Mouse (Mus musculus) adipose tissue, adult 10 weeks (tissue): Measurements from ENCODE around the gene Olfr791. TPM values are rescaled to one million over a fixed set of nuclear protein-coding genes. Genes with fewer than 3 reads are reported as not detected.

Experiments
- polyA plus RNA-seq: library from polyadenylated mRNA; stranded (reverse); fragments of 350-450 nt; fragmentation: Illumina TruSeq; extraction: RNeasy Lipid Tissue Mini Kit (QIAGEN cat#74804); gene quantifications from one replicate; pipeline ENCODE4 v1.2.3, GENCODE M21; 2014; ENCODE audit warnings: low read depth, low replicate concordance

The Olfr791 gene
- polyA plus RNA-seq, result not detected

GRCm38 (mm10) chr10:129521492-129521891, at the start of gene Olfr791:
Gene Olfr791, plus strand, starts transcription at chr10:129521792.

DNA sequence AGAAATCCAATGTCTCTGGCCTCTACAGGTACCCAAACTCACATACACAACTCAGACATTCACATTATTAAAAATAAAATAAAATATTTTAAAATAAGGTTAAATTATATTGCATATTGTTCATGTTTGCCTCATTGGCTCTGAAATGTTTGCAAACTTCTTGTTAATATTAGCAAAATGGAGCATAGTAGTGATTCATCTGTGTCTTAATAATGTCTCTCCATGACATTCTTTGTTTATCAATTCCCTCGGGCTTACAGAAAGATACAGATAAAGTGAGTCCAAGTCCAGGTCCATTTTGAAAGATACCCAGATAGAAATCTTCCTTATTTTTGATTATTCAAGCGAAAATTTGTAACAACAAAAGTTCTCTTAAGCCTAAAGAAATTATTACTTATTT, 37.1 kb upstream of the Olfr791 start, which contains the start of gene Olfr789:
Gene Olfr789 (plus strand): TSS at position 301 of the 400 bp plus-strand sequence.

DNA sequence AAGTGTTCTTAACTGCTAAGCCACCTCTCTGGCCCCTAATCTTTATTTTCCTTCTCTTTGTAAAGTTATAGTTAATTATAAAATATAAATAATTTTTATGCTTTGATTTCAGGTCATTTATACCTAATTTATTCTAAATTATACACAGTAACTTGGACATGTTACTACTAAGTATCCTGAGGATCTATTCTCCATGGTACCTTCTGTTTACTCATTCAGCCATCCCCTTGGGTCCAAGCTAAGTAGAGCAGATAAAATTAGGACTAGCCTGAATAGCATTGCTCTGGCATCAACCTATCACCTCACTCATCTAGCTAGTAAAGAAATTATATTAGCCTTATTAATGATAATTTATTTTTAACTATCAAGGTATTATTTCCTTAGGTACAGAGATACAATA, 23.4 kb upstream of the Olfr791 start, which contains the start of gene Olfr790:
Gene Olfr790 (plus strand): TSS at position 301 of the 400 bp plus-strand sequence.

GRCm38 (mm10) chr10:129538862-129539261, 17.3 kb downstream of the Olfr791 start, which contains the start of gene Olfr792:
Gene Olfr792, plus strand, starts transcription at chr10:129539162.

DNA sequence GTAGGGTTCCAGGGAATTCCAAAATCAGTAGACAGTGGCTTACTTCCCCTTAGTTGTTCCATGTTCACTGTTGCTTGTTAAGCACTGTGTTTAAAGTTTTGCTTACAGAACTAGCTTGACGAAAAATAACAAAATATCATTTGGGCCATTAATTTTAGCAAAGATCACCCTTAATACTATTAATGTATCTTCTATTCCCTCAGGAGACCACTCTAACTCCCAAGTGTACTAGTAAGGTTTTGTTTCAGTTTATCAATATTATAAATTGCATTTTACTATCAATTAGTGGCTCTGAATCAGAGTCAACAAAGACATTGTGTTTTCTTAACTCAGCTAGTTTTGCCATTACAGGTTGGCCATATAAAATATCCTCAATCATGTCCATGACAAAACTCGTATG, 45.8 kb downstream of the Olfr791 start, which contains the start of gene Olfr794:
Gene Olfr794 (plus strand): TSS at position 301 of the 400 bp plus-strand sequence.

Other genes with a start within 250 kb of the Olfr791 start
- not detected for gene Olfr780, start 203.7 kb upstream of the Olfr791 start, polyA plus RNA-seq
- gene Olfr781, start 192.9 kb upstream of the Olfr791 start, polyA plus RNA-seq, result not detected
- not detected for gene Olfr782, start 172.9 kb upstream of the Olfr791 start, polyA plus RNA-seq
- not detected for gene Olfr784, start 137.7 kb upstream of the Olfr791 start, polyA plus RNA-seq
- gene Olfr785, start 116.4 kb upstream of the Olfr791 start, polyA plus RNA-seq, result not detected
- not detected for gene Olfr786, start 94.5 kb upstream of the Olfr791 start, polyA plus RNA-seq
- not detected for gene Olfr787, start 59.9 kb upstream of the Olfr791 start, polyA plus RNA-seq
- gene Olfr788, start 50.8 kb upstream of the Olfr791 start, polyA plus RNA-seq, result not detected
- not detected for gene Olfr789, start 37.0 kb upstream of the Olfr791 start, polyA plus RNA-seq
- gene Olfr790, start 23.3 kb upstream of the Olfr791 start, polyA plus RNA-seq, result not detected
- not detected for gene Olfr792, start 17.4 kb downstream of the Olfr791 start, polyA plus RNA-seq
- not detected for gene Olfr794, start 45.9 kb downstream of the Olfr791 start, polyA plus RNA-seq
- not detected for gene Olfr796, start 90.8 kb downstream of the Olfr791 start, polyA plus RNA-seq
- gene Olfr798, start 106.1 kb downstream of the Olfr791 start, polyA plus RNA-seq, result not detected
- not detected for gene Olfr799, start 115.7 kb downstream of the Olfr791 start, polyA plus RNA-seq
- gene Olfr800, start 135.9 kb downstream of the Olfr791 start, polyA plus RNA-seq, result not detected
- gene Olfr801, start 152.1 kb downstream of the Olfr791 start, polyA plus RNA-seq, result not detected
- gene Olfr802, start 166.4 kb downstream of the Olfr791 start, polyA plus RNA-seq, result not detected
- gene Olfr803, start 172.5 kb downstream of the Olfr791 start, polyA plus RNA-seq, result not detected
- not detected for gene Olfr804, start 181.4 kb downstream of the Olfr791 start, polyA plus RNA-seq
- gene Olfr805, start 207.6 kb downstream of the Olfr791 start, polyA plus RNA-seq, result not detected
- gene Olfr806, start 220.1 kb downstream of the Olfr791 start, polyA plus RNA-seq, result not detected
- not detected for gene Olfr807, start 236.0 kb downstream of the Olfr791 start, polyA plus RNA-seq
- not detected for gene Olfr808, start 243.7 kb downstream of the Olfr791 start, polyA plus RNA-seq